Mouse (Mus musculus) liver (tissue): ENCODE data around the gene Psmd11.
"Not testable (repeated sequence)": the region's sequence is repeated elsewhere in the genome, so short reads cannot be mapped to it uniquely, and the experiment has no call there.

Source experiments
- DNase-seq: peaks from one replicate; pipeline ENCODE4 v3.0.0-alpha.2; 2020; ENCODE audit warnings: mixed read lengths

Gene Psmd11

DNA sequence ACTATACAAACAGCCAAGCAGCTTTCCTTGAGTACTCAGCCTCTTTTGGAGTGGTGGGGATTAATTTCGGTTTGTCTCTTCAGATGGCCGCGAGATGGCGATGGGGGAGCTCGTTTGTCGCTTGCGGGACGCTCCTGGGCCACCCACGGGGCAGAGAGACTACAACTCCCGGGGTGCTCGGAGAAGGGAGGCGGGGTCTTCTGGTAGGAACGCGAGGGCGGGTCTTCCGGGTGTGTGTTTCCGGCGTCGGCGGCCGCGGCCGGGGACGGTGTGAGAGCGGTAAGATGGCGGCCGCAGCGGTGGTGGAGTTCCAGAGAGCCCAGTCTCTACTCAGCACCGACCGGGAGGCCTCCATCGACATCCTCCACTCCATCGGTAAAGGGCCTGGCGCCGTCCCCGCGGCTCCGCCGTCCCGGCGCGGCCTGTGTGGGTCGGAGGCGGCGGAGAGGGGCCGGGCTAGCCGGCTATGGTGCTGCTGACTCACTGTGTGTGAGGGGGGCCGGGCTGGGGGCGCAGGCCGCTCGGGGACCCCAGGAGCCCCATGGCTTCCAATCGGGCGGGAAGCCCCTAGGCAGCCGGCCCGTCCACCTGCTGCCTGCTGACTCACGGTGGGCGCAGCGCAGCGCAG is at the start of gene Psmd11:
Gene Psmd11 (plus strand): TSS at position 235 of the 628 bp plus-strand sequence.
- DNase-seq = peak; percentile 96

DNA sequence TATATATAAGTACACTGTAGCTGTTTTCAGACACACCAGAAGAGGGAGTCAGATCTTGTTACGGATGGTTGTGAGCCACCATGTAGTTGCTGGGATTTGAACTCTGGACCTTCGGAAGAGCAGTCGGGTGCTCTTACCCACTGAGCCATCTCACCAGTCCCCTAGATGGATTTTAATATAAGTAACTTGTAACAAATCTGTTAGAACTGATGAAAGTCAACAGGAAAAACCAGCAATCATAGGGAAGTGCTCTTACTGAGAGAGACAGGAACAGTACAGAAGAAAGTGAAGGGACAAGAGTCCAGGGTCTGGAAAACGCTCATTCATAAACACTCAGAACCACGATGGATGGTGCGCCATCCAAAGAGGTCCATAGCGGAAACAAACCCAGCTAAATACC is 49.2 kb upstream of the Psmd11 start:
- DNase-seq = not testable (repeated sequence)

DNA sequence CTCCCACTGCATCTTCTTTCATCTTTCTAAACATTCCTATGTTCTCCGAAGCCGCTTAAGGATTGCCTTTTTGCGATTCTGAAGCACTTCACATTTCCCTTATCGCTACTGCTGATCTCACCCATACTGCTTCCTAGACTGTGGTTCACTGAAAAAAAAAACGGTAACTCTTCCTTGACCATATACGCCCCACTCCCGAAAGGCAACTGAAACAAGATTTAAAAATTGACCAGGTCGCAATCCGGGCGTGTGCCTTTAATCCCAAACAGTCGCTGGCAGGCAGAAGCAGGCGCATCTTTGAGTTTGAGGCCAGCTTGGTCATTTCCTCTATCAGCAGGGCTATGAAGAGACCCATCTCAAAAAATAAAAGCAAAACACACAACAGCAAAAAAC is 45.8 kb upstream of the Psmd11 start:
- peak; percentile 26 for DNase-seq

DNA sequence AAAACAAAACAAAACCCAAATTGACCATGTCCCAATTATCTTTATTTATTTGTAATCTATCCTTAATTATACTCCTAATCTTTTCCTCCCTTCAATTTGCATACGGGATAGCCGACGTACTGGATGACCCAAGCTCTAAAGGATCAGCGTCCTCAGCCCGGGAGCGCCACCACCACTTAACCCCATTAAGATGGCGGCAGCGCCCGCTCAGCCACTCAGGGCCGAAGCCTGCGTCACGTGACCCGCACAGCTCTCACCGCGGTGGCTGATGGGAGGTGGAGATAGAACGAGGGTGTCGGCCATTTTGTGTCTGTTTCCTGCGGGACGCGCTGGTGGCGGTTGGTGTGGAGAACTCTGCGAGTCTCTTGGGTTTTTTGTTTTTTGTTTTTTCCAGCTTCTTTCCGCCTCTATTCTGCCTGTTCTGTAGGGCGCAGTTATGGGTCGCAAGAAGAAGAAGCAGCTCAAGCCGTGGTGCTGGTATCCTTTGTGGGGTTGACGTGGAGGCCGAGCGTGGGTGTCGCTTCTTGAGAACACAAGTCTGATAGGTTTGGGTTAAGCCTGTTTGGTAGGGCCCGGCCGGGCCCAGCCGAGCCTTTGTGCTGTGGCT is 45.3 kb upstream of the Psmd11 start, which contains the start of gene Zfp207:
Gene Zfp207 (plus strand): TSS at position 261 of the 607 bp plus-strand sequence.
- DNase-seq = peak; percentile 98

DNA sequence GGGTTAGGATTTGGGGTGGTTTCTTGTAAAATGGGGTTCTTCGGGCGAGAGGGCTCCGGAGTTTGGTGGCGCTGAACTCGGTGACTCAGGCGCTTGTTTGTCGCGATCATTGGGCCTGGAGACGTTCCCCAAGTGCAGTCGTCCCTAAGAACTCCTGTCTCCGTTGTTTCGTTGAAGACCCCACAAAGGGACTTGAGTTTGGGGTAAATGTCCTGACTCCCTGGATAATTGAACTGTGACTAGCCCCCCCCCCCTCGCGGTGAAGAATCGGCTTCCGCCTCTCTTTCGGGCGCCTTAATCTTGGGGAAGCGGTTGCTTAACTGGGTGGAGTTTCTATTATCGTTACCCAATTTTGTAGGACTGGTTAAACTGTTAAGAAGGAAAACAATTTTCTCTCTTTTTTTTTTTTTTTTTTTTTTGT is 44.8 kb upstream of the Psmd11 start:
- DNase-seq = peak; percentile 84

DNA sequence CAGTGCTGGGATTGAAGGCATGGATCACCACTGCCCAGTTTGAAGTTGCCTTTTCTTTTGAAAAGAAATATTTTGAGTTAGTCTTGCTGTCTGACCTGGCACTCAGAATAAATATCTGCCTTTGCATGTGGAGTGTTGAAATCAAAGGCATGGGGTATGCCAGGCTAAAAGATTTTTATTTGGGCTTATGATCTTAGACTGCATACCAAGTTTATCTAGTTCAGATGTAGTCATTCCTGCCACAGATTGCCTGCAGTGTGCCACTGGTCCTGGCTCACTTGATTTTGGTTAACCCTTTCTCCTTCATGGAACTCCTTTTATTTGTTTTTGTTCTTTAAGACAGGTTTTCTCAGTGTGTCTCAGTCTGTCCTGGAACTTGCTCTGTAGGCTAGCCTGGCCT is 44.0 kb upstream of the Psmd11 start:
- DNase-seq = peak; percentile 15

DNA sequence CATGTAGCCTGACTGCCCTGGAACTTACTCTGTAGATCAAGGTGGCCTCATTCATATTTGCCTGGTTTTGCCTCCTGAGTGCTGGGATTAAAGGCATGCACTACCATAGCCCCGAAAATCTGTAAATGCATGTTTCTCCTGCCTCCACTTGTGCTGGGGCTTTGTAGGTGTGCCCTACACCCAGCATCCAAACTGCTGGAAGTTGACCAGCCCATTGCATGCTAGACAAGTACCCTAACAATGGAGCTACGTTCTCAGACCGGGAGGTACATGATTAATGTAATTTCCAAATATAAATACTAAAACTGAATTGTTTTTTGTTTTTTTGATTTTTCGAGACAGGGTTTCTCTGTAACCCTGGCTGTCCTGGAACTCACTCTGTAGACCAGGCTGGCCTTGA is 43.4 kb upstream of the Psmd11 start:
- peak; percentile 10 for DNase-seq

DNA sequence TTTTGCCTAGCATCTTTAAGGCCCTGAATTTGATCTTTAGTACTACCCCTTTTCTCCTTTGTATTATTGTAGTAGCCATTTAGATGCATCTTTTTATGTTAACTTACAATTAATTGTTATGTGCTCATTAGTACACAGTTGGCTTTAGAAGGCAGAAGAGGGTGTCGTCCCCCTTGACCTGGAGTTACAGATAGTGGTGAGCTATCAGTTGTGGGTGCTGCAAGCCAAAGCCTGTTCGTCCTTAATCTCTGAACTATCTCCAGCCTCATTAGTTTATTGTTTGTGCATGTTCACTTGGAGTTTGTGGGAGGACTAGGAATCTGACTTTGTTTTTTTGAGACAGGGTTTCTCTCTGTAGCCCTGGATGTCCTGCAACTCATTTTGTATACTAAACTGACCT is 41.6 kb upstream of the Psmd11 start:
- peak; percentile 38 for DNase-seq

DNA sequence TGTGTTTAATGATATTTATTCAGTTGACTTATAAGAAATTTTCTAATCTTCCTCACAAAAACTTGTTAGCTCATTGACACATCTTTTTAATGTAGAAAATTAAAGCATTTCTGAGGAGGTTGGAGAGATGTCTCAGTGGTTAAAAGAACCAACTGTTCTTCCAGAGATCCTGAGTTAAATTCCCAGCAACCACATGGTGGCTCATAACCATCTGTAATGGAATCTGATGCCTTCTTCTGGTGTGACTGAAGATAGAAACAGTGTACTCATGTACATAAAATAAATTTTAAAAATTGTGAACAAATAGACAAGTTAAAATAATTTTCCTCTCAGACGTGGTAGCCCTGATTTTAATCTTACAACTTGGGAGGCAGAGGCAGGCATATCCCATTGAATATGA is 38.5 kb upstream of the Psmd11 start:
- no peak for DNase-seq

DNA sequence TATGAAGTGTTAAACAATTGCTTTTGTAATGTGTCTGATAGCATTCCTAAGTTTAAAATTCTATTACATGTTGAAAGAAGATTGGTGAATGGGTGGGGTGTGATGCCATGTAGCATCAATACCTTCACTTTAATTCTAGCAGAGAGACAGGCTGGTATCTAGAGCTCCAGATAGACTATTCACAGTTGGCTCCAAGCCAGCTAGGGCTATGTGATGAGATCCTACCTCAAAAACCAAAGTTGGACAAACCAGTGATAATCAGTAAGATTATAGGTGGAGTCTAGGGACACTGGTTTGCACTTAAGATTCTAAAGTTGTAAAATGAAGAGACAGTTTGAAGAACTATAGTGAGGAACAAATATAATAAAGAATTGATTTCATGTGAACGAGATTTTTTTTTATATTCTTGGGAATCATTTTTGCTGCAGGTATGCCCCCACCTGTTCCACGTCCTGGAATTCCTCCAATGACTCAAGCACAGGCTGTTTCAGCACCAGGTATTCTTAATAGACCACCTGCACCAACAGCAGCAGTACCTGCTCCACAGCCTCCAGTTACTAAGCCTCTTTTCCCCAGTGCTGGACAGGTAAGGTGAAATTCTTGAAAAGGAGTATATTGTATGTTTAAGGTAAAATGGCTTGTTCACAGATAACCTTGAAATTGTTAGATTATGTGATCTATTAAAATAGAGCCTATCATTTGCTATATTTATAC is 36.9 kb upstream of the Psmd11 start:
- no peak for DNase-seq

DNA sequence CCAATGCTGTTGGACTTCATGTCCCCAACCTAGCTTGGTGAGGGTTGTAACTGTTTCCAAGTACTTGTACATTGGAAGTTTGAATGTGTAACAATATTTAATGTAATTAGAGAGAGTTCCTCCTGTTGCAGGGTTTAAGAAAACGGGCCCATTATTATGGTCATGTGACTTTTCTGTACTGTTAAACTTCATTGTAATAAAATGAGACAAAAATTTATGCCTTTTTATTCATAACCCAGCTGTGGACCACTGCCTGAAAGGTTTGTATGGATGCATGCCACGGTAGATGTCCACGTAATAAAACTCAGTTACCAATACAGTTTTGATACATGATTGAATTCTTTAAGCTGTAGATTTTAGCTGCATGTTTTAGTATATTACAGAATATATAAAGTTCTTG is 32.5 kb upstream of the Psmd11 start:
- no peak for DNase-seq

DNA sequence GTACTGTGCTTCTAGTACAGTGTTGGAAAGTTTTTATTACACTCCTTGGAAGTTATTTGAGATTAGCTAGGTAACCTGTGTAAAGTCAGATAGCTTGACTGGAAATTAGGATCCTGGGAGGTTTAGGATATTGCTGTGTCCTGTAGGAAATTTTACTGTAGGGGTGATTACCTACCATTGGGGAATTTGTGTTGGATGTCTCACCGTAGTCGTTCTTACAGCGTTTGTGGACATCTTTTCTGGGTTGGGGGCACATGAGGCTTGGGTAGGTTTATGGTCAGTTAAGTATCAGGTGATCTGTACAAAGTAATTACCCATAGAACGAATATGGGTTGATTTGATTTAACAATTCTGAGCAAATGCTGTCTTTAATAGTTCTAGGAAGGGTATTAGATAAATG is 31.8 kb upstream of the Psmd11 start:
- DNase-seq = no peak

DNA sequence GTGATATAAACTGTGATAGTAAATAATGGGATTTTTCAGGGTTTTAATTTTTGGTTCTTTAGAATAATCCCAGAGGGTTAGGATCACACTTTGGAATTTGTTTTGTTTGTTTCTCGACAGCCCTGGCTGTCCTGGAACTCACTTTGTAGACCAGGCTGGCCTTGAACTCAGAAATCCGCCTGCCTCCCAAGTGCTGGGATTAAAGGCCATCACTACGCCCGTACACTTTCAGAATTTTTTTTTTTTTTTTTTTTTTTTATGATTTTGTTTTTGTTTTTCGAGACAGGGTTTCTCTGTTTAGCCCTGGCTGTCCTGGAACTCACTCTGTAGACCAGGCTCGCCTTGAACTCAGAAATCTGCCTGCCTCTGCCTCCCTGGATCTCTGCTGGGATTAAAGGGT is 20.5 kb upstream of the Psmd11 start:
- DNase-seq = not testable (repeated sequence)

DNA sequence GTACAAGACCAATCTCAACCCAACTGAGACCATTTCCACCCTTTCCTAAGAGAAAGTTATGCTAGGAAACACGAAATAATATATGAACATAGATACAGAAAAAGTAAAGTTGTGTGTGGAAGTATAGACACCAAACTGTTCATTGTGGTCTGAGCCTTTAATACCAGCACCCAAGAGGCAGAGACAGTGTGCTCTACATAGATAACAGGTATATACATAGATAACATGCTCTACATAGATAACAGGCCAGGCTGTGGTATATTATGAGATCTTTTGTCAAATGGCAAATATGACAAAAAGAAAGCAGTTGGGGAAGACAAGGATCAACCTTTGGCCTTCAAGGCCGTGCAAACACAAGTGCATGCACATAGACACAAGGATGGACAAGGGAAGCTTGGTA is 18.0 kb upstream of the Psmd11 start:
- no peak for DNase-seq

DNA sequence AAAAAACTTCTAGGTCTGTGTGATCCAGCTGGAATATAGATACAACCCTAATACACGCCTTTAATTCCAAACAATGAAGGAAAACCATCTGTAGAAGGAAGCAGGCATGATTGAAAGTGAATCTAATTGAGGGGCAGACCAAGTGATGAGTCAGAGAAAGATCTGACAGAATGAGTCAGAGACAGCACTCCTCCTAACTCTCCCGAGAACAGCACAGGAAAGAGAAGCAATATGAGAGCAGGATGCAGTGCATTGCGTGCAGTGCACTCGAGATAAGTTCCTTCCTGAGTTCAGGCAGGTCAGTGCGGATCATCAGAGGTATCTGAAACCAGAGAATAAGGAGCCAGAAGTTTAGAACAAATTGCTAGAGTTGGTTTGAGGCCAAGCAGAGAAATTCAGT is 11.3 kb upstream of the Psmd11 start:
- DNase-seq = no peak

DNA sequence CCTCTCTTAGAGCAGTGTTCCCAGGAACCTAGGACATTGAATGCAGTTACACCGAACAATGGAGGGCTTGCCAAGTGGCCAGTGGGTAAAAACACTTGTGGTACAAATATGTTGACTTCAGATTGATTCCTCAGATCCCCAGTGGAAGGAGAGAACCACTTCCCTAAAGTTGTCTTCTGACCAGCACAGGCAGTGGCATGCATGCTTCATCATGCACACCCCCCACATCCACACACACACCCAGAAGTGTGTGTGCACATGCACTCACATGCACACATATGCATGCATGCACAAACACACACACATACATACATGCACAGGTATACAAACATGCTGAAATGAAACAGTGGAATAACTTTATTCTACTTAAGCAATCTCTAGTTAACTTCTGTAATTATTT is 8.7 kb upstream of the Psmd11 start:
- no peak for DNase-seq

DNA sequence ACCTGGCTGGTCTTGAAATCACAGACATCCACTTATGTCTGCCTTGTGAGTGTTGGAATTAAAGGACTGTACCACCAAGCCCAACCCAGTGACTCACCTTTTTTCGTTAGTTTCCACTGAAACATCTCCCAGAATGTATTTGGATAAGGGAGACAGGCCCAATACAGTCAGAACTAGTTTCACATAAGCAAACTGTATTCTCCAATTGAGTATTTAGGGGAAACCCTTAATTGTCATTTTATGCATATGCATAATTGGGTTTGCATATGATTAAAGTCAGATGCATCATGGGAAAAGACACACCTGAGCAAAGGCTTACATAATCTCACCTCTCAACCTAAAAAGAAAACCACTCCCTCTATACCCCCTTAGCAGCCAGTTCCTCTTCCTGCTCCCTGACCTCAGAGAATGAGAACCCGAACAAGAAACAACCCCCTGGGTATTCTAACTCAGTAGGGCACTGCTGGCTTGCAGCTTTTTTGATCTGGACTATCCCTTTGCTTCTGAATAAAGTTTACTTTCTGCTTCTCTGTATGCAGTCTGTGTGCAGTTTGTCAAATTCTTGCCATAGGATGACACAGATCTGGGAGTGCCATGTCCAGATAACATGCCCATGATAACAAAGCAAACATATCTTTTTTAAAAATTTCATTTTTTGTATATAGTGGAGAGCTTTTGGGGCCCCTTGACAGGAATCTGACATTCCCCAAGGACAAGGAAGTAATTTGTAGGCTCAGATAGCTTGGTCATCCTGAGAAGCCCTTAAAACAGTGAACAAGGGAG is 8.0 kb upstream of the Psmd11 start:
- DNase-seq = no peak

DNA sequence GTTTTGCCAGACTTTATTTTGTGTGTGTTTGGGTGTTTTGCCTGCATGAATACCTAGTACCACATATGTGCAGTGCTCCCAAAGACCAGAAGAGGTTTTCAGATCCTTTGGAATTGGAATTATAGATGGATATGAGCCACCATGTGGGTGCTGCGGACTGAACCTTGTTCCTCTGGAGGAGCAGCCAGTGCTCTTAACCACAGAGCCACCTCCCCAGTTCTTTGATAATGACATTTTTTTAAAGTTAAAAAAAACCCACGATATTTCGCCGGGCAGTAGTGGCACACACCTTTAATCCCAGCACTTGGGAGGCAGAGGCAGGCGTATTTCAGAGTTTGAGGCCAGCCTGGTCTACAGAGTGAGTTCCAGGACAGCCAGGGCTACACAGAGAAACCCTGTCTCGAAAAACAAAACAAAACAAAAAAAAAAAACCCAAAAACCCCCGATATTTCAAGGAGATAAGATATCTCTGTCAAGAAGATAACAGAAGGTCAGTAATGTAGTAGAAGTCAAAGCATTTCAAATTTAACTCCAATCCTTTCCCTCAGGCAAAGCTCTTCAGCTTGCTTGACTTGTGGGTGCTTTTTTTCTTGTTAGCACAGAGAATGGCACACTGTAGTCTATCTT is 6.9 kb upstream of the Psmd11 start:
- no peak for DNase-seq

DNA sequence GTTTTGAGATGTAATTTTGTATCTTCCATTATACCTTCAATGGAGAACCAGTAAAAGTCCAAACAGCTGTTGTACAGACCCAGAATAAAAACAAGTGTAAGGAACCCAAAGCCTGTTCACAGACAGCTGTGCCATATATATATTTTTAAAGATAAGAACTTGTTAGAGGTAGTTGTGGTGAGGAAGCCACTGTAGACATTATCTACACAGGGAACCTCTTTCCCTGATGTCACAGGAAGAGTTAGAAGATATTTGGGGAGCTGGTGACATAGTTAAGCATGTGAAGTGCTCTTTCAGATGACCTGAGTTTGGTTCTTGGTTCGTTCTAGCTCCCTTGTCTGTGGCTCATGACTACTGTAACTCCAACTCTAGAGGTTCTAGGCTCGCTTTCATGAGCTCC is 3.7 kb upstream of the Psmd11 start:
- no peak for DNase-seq

DNA sequence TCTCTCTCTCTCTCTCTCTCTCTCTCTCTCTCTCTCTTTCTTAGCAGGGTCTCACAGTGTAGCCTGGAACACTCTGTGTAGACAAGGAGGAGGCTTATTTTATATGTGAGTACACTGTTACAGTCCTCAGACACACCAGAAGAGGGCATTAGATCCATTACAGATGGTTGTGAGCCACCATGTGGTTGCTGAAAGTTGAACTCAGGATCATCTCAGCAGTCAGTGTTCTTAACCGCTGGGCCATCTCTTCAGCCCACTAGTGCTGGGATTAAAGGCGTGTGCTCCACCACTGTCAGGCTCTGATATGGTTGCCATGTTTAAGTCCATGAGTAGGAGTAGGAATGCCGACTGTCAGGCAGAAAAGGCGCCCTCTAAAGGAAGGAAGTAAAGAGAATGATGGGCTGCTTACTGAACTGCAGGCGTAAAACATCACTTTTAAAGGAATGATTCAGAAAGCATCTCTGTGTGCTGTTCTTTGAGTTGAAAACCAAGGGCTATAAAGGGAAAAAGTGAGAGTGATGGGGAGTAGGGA is 3.1 kb upstream of the Psmd11 start:
- DNase-seq = no peak

DNA sequence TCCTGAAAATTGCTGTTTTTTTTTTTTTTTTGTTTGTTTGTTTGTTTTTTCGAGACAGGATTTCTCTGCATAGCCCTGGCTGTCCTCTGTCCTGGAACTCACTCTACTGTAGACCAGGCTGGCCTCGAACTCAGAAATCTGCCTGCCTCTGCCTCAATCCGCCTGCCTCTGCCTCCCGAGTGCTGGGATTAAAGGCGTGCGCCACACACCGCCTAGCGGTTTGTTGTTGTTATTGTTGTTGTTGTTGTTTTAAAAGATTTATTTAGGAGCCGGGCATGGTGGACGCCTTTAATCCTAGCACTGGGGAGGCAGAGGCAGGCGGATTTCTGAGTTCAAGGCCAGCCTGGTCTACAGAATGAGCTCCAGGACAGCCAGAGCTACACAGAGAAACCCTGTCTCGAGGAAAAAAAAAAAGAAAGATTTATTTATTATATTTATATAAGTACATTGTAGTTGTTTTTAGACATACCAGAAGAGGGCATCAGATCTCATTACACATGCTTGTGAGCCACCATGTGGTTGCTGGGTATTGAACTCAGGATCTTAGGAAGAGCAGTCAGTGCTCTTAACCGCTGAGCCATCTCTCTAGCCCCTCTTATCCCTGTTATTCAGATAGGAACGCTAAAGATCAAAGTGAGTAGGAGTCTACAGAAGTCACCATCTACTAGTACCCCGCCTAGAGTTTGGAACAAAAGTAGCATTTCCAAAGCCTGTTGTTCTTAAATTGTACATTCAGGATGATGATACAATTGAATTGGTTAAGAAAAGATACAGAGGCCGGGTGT is 2.2 kb upstream of the Psmd11 start:
- DNase-seq = not testable (repeated sequence)

DNA sequence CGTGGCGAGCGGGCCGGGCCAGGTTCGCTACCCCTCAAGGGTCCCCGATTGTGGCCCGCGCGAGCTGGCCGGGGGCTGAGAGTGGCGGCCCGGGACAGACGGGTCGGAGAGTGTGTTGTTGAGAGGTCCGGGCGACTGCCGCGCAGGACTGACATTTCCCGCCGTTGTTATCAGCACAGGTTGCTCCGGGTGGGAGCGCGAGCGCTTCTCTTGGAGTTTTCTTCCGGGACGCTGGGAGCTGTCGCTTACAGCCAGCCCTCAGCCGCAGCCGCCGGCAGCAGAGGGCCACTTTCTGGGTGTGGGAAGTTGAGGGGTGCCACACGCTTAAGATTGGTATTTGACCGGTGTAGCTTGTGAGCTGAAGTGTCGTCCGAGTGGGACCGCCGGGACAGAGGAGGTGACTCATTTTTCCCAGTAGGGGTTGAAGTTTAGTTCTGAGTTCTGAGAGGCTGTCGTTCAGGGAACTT is 627 bp downstream of the Psmd11 start:
- DNase-seq = peak; percentile 79
